Mouse (Mus musculus): ENCODE data around the gene 4930430A15Rik.

DNA sequence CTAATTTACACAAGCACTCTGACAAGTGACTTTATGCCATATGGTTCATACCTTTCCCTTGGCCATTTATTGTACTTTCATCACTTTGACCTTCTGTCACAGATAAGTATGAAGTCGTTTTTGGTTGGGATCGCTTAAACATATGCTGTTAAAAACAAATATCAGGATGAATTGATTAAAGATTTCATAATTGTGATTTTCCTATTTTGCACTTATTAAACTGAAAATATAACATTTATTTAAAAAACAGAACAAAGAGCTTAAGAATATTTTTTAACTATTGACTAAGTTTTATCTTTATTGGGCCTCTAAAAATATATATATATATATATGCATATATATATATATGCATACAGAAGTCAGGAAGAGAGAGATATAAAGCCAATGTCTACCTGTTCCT lies 76.6 kb downstream of the 4930430A15Rik start, which contains the start of gene Gm15130:
- no peak for TF ChIP-seq HCFC1 (IDR thresholded peaks at IDR 0.05; ENCODE audit: low read depth, low read length)
- no peak for TF ChIP-seq NRF1 (IDR thresholded peaks at IDR 0.05; ENCODE audit: low read depth, low read length)
- no peak for TF ChIP-seq JUN (IDR thresholded peaks at IDR 0.05; ENCODE audit: insufficient read depth, low read depth, low read length)
- no peak for TF ChIP-seq USF2 (conservative IDR thresholded peaks at IDR 0.05; ENCODE audit: low read depth, low read length)
- no peak for TF ChIP-seq POLR2A (IDR thresholded peaks at IDR 0.05; ENCODE audit: low read depth, low read length)
- TF ChIP-seq CTCF (conservative IDR thresholded peaks at IDR 0.05 in 1 of 2, IDR thresholded peaks at IDR 0.05 in 1 of 2; ENCODE audit: low read depth in 2 of 2, low read length in 2 of 2), result no peak
- TF ChIP-seq MYC (IDR thresholded peaks at IDR 0.05; ENCODE audit: low read depth, low read length), result no peak
- TF ChIP-seq SIN3A (IDR thresholded peaks at IDR 0.05; ENCODE audit: low read length), result no peak
- TF ChIP-seq ELF1 (IDR thresholded peaks at IDR 0.05; ENCODE audit: low read depth, low read length), result no peak

All from CH12.LX (cell line).